Mouse (Mus musculus): Measurements from ENCODE around the gene Nr2c2. TPM values are rescaled to one million over a fixed set of nuclear protein-coding genes. Genes with fewer than 3 reads are reported as not detected.

The Nr2c2 gene
- total RNA-seq, 2 experiments from 2014 or later = 19.5 to 21.3 TPM

DNA sequence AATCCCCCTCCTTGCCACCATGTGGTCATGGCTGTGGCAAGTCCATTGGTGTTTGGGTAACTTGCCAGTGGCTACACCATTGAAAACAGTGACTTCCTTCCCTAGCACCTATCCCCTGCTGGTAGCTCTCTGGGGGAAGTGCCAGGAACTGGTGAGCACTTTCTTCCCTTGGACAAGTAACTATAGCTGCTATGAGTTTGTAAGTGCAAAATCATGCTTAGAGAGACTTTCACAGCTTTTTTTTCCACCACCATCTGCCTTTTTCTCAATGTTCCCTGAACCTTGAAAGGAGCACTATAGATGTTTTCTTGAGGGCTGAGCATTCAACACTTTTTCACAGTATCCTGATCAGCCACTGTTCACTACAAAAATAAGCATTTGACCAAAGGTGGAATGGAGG lies 33.4 kb downstream of the Nr2c2 start:
- no peak for DNase-seq (ENCODE audit: low spot score)

DNA sequence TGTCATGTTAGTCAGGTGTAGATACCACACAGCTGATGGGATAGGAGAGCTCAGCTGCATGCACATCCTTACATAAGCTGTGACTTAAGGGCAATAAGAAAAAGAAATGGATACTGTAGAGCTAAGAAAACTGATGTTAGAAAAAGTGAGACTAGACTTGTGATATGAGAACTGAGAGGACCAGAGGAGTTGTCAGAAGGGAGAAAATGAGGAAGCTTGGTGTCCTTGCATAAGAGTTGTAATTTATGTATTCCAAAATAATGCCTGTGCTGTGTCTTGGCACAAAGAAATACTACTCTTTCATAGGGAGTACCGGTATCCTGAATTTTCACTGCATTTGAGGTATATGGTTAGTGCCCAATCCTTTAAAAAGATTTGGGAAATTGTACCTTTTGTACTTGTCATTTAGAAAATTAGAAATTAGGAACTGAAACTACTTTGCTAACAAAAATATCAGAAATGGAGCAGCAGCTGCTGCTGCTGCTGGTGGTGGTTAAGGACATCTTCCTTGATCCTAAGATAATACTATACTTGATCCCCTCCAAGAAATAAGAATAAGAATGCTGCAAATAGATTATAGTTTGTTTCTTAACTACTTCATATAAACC lies 35.8 kb downstream of the Nr2c2 start:
- DNase-seq (ENCODE audit: low spot score) = no peak

DNA sequence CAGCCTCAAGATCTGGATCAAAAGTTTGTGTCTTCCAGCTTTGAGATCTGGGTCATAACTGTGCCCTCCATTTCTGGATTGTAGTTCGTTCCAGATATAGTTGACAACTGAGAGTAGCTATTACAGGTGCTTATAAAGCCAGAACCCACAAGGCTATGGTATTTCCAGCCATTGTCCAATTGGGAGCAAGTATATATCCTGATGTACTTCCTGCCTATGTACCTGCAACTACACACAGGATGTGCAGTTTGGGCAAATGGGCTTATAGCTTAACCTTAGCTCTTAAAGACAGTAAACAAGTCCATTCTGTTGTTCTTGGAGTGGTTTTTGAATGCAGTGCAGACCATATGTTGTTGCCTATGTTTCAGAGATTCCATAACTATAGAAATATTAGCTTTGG lies 40.3 kb downstream of the Nr2c2 start:
- no peak for DNase-seq (ENCODE audit: low spot score)

DNA sequence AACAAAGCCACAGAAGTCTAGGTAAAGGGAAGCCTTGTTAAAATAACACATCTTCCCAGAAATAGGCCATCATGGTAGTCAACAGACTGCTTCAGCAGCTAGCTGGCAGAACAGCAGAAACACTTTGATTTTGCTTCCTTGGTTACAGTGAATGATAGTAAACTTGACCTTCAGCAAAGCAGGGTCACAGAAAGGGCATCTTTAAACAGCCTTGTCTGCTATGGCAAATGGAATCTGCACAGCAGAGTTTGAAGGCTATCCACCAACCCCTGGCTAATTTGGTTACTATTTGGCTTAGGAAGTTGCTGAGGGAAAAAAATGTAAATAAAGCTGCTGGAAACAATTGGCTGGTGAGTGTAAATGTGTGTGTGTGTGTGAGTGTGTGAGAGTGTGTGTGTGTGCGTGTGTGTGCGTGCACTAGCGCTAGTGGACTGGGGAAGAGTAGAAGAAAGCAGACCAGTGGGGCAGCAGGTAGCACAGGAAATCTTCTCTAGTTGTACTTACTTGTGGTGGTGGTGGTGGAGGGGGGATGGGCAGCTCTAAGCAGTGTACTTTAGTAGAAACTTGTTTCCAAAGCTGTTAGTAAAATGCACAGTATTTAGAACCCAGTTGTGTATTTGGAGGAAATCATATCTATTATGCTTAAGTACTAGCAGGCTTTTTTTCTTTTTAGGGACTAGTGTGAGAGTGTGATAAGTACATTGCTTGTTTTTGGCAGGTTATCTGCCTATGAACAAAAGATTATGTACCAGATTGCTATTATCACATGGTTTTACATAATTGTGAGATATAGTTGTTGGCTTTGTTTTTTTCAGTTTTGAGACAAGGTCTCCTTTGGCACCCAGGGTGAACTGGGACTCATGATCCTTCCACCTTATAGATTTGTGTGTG lies 41.1 kb downstream of the Nr2c2 start:
- DNase-seq (ENCODE audit: low spot score) = no peak

DNA sequence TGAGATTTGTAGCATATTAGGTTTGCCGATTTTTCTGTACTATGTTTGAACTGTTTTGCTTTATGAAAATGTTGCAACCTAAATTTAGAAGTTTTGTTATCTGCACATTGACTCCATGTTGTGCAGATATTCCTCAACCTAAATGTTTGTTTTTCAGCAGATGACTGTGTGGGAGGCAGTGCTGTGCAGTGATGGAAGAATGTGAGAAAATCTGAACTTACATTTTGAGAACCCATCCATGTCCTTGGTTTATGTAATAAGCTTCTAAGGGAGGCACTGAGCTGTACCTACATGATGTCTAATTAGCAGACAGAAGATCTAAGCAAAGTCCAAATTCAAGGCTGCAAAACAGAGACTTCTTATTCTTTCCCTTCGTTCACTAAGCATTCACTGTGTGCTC lies 42.4 kb downstream of the Nr2c2 start:
- DNase-seq (ENCODE audit: low spot score) = no peak

DNA sequence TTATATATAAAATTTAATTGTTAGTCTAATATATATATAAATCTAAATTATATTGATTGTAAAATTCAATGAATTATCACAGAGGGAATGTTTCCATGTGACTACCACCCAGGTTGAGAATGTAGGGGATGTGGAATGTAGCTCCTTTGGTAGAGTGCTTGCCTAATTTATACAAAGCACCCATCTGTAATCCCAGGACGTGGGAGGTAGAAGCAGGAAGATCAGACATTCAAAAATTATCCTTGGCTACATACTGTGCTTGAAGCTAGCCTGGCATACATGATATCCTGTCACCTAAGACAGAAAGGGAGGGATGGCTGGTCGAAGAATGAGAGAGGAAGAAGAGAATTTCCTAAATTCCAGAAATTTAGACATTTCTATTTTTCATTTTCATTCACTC lies 45.2 kb downstream of the Nr2c2 start:
- DNase-seq (ENCODE audit: low spot score) = no peak

DNA sequence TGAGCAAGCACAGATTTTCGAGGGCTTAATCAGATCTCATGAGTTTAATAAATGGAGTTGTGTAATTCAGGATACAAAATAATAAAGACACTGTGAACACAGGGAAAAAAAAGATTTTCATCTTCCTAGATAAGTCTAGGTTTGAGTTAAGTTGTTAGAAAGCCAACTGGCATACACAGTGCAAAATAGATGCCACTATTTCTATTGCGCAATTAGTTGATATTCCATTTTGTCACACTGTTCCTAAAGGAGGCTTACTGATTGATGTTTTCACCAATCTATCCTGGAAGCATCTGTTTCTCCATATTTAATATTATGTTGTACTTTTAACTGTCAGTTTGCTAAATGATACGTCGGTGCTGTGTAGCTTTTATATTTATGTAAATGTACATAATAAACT lies 54.7 kb downstream of the Nr2c2 start:
- no peak for DNase-seq (ENCODE audit: low spot score)

DNA sequence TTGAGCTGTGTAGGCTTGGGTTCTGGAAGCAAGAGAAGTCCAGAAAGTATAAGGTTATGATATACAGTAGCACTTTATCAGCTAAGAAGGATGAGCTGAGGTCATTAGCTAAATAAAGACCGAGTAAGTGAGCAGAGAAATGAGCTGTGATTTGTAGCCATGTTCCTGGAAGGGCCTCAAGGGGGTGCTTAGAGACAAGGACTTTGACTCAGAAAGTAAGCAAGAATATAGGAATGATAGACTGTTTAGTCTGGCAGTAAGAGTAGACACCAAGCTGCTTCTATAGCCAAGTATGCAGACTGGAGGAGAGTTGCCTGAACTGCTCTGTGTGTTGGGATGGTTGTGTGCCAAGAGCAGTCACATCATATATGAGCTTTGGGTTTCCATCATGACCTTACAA lies 62.6 kb downstream of the Nr2c2 start:
- no peak for DNase-seq (ENCODE audit: low spot score)

DNA sequence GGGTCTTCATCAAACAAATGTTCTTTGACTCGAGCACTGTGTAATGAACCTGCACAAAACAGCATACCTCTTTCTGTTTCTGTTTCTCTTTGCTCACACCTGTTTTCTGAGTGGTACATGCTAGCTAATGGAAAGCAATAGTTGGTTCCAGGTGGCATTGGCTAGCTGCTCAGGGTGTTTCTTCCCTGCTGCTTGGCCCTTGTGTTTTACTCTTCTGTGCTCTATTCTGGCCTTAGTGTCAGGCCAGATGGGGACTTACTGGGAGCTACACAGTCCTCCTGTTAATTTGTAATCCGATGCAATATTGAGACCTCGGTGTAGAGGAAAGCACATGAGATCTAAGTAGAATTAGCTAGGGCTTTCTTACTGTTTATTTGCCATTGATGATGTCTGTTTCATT lies 67.6 kb downstream of the Nr2c2 start:
- DNase-seq (ENCODE audit: low spot score) = no peak

DNA sequence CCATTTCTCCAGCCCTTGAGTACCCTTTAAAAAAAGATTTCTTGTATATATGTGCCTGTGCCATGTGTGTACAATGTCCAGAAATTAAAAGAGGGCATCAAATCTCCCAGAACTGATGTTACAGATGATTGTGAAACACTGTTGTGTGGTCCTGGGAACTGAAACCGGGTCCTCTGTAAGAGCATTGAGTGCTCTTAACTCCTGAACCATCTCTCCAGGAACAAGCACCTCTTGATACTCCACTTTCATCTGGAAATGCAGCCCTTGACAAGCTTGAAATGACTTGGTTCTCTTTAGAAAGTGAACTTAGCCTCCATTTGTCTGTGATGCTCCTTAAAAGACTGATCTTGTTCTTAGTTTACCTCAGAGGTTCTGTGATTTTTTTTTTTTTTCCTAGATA lies 71.5 kb downstream of the Nr2c2 start:
- no peak for DNase-seq (ENCODE audit: low spot score)

DNA sequence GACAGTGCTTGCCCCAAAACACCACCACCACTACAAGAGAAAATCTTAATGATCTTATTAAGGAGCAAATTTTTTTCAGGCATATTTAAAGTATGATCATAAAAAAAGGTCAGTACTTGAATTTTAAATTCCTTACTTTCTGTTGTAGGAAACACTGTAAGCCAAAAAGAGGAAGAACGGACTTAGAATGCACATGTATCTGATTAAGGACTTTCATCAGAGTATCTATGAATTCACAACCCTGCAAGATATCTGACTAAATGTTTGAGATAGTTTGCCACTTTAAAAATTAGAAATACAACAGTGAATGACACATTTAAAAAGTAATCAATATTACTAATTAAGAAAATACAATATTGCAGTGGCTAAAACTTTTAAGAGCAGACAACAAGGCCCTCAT lies 85.3 kb downstream of the Nr2c2 start:
- DNase-seq (ENCODE audit: low spot score) = no peak

DNA sequence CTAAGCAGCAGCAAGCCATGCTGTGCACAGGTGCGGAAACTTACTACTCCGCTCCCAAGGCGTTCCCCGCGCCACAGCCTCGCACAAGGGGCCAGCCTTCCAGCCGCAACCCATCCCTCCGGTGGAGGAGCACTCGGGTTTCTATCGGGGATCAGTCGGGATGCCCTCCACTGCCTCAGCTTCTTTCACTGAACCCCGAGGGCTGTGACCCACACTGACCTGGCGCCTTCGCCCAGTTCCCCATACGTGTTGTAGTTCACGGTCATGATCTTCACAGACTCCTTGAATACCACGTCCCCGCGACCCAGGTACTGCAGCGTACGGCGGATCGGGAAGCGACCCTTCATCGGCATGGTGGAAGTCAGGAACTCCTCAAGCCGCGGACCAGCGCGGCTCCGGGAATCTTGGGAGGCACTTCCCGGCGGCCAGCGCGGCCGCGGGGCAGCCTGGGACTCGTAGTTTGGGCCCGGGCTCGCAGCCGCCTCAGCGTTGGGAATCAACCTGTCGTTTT lies 92.5 kb downstream of the Nr2c2 start, which contains the start of gene Mrps25:
Gene Mrps25, minus strand, starts transcription at position 413 of the 511 bp plus-strand sequence.
- DNase-seq (ENCODE audit: low spot score) = peak; percentile 60

DNA sequence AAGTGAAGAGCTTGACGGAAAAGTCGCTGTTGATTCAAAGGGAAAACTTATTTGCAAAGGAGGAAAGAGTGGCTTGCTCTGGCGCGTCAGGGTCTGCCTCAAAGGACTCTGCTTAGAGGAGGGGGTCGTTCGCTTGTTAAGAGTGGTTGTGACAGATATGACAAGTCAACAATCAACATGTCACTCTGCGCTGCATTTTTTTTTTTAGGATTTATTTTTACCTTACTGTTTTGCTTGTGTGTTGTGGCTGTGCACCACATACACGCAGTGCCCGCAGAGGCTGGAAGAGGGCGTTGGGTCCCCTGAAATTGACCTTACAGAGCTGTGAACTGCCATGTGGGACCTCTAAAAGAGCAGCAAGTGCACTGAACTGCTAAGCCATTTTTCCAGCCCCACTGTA lies 93.0 kb downstream of the Nr2c2 start:
- DNase-seq (ENCODE audit: low spot score) = no peak

DNA sequence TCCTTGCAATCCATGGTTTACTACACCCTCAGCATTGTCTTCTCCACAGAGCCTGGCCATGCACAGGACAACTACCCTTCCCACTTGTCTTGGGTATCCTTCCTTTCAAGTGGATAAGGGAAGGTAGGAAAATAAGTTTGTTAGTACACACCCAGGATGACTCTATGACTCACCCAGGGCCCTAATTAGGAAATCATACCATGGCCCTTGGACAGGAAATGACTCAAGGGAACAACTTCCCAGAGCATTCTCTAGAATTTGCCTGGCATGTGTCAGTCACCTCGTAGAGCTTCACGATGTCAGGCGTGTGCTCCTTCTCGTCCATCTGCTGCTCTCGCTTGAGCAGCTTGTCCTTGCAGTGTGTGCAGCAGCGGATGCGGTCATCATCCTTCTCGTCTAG lies 108.2 kb downstream of the Nr2c2 start:
- DNase-seq (ENCODE audit: low spot score) = no peak

DNA sequence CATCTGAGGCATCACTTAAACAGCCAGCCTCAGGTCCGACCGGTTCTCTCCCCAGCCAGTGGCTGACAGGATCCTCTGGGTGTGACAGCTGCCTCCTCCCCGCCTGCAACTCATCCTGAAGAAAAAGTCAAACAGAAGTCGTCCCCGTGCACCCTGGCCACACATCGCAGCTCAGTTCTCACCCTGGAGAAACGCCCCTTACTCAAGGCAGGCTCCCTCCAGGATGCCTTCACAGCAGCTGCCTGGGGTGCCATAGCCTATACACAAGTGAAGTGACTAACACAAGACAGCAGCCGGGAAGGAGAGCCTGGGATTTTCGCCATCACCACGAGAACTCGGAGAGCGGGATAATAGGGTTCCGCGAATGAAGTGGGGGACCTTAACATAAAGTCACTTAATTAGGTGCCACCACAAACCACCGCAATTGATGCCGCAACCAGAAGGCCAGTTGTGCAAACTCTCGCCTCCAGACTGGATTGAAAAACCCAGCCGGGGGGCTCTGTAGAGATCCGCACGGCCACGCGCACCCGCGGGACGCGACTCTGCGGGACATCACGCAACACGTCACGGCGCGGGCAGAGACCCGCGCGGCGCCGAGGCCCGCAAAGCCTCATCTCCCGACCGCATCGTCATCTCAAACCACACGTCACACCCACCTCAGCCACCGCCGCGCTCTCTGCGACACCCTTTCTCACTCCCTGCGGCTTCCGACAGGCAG lies 123.0 kb downstream of the Nr2c2 start:
- DNase-seq (ENCODE audit: low spot score) = no peak

DNA sequence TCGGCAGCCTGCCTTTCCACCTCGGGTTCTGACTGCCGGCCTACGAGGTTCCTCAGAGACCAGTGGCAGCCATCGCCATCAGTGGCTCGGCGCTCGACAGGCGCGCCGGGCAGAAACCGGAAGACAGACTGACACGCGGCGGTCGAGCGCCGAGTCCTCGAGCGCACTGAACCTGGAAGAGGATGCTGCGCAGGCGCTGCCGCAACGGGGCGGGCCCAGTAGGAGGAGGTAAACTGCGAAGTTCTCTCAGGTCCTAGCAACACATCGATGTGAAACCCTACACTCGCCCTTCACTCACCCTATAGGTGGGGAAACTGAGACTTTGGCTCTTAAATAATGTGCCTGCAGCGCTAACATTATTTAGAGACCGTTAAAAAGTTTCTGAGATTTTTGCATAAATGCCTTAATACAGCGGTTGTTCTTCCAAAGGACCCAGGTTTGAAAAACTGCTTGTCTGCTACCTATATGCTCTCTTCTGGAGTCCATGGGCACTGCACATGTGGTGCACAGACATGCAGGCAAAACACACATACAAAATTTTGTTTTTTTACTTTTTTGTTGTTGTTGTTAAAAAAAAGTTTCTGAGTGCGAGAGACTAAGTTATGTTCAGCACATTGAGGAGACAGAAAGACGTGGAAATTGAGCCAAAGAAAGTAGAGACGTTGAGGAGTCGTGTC lies 123.7 kb downstream of the Nr2c2 start, which contains the start of gene Rbsn:
Gene Rbsn, minus strand, starts transcription at position 153 of the 677 bp plus-strand sequence.
- peak; percentile 92 for DNase-seq (ENCODE audit: low spot score)

DNA sequence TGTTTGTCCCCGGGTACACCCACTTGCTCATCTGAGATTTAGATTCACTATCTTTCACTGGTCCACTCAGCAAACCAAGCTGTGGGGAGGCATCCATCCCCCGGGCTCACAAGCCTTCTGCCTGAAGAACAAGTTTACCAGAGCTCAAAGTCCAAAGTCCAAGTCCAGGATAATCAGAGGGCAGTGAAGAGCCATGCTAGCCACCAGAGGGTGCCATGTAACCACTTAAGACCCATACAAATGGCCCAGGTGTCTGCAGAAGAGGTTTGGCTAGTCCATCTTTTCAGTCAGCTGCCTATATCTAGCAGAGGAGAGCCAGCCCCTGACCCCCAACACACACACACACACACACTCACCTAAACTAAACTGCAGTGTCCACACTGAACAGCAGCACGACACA lies 128.3 kb downstream of the Nr2c2 start:
- no peak for DNase-seq (ENCODE audit: low spot score)

DNA sequence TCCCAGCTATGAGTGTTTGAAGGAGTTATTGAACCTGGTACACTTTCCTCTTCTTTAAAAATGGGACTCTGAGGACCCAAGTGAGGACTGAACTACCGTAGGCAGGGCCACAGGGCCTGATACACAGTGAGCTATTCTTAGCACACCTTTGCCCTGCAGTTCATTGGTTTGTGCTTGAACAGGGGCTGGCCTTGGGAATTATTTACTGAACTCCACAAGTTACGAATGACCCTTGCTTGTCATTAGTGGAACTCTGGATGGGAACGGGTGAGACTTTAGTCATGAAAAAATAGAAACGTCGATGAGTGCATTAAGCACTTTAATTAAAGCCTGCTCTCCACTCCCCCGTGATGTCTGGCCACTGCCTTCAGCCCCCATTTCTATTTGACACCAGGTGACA lies 130.4 kb downstream of the Nr2c2 start:
- no peak for DNase-seq (ENCODE audit: low spot score)

DNA sequence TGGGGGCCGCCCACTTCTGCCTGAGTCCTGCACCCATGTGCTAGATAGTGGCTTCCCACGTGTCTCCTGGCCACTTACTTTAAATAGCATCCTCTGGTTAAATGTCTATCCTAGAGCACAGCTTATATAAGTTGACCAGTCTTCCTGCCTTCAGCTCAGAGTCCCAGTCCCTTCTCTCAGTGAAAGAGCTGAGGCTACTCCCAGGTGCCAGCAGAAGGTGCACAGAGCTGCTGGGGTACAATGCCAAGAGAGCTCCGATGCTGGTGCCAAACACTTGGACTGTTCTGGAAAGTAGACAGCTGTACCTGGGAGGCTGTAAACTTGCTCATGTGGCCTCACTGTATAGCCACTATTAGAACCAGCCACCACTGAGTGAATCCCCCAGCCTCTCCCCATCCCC lies 130.8 kb downstream of the Nr2c2 start:
- DNase-seq (ENCODE audit: low spot score) = no peak

Data from gastrocnemius, adult 18-20 months (tissue).